Mouse (Mus musculus): ENCODE measurements at regions not wholly inside any gene's neighbourhood (a gene's known extent, or its start where the extent isn't known, plus 50 kb on each side); places are given as distances from the start of the nearest gene placed in this dataset.

- TF ChIP-seq CTCF (IDR thresholded peaks at IDR 0.05; ENCODE audit: low read depth), result no peak
- no peak for TF ChIP-seq EP300 (optimal IDR thresholded peaks at IDR 0.05)
Observed at GRCm38 (mm10) chr5:77483053-77483717, 75.3 kb upstream of the Igfbp7 start.
